Mouse (Mus musculus) kidney, embryonic 15.5 days (tissue): ENCODE measurements at regions not wholly inside any gene's neighbourhood (a gene's known extent, or its start where the extent isn't known, plus 50 kb on each side); places are given as distances from the start of the nearest gene placed in this dataset.

Experiments
- ATAC-seq: fragments of 200-750 bp; cut with Nextera tagmentation; replicated peaks from 2 replicates; pipeline ENCODE4 v1.8.0; 2017; ENCODE audit warnings: moderate TSS enrichment; ENCODE audit not compliant: low FRiP score
- H3K27ac ChIP-seq: fragments of 300-500 bp; sonication (generic); 2 replicates; pipeline ENCODE4 v1.5.1; 2015; ENCODE audit warnings: mild to moderate bottlenecking, inconsistent platforms
- H3K27me3 ChIP-seq: fragments of 300-500 bp; sonication (generic); 2 replicates; pipeline ENCODE4 v1.6.1; 2015; ENCODE audit warnings: inconsistent platforms
- H3K36me3 ChIP-seq: fragments of 300-500 bp; sonication (generic); 2 replicates; pipeline ENCODE4 v1.6.1; 2015; ENCODE audit warnings: inconsistent platforms
- H3K4me1 ChIP-seq: fragments of 300-500 bp; sonication (generic); 2 replicates; pipeline ENCODE4 v1.6.1; 2015; ENCODE audit warnings: inconsistent platforms
- H3K4me2 ChIP-seq: fragments of 300-500 bp; sonication (generic); 2 replicates; pipeline ENCODE4 v1.6.1; 2015; ENCODE audit warnings: moderate library complexity, mild to moderate bottlenecking, inconsistent platforms
- H3K4me3 ChIP-seq: fragments of 300-500 bp; sonication (generic); replicated peaks from 2 replicates; pipeline ENCODE4 v1.5.1; 2015; ENCODE audit warnings: mild to moderate bottlenecking, inconsistent platforms
- H3K9ac ChIP-seq: fragments of 300-500 bp; sonication (generic); 2 replicates; pipeline ENCODE4 v1.6.1; 2015; ENCODE audit warnings: mild to moderate bottlenecking, inconsistent platforms
- H3K9me3 ChIP-seq: fragments of 300-500 bp; sonication (generic); replicated peaks from 2 replicates; pipeline ENCODE4 v1.6.1; 2016; ENCODE audit warnings: inconsistent platforms
- WGBS: fragments of 180-500 bp; shearing (Covaris S2); methylation state at CpG from one replicate; pipeline ENCODE4 v1.1.7; 2015; ENCODE audit warnings: mixed read lengths; 5-methylcytosine and 5-hydroxymethylcytosine counted together

- ATAC-seq: no peak
Measured at GRCm38 (mm10) chr5:132609251-132609650, 66.1 kb upstream of the Auts2 start.

GRCm38 (mm10) chr5:132606216-132606615 is 63.1 kb upstream of the Auts2 start:
- no peaks in the 10 kb centered on the region for H3K27me3 ChIP-seq

More at GRCm38 (mm10) chr5:132609251-132609650, 66.1 kb upstream of the Auts2 start:
- no peak overlapping the region for H3K4me2 ChIP-seq
- H3K36me3 ChIP-seq: no peaks in the 10 kb centered on the region
- H3K9ac ChIP-seq: no peak overlapping the region
- no peak overlapping the region for H3K4me3 ChIP-seq
- no peaks in the 10 kb centered on the region for H3K9me3 ChIP-seq
- no peaks in the 10 kb centered on the region for H3K4me1 ChIP-seq
- WGBS: 68% methylated on average over 4 of the region's 4 CpGs
- H3K27me3 ChIP-seq: no peaks in the 10 kb centered on the region
- no peak overlapping the region for H3K27ac ChIP-seq

GRCm38 (mm10) chr5:132594796-132595195 is 51.7 kb upstream of the Auts2 start:
- WGBS: 40% methylated on average over 6 of the region's 6 CpGs
- no peak for ATAC-seq
- no peak overlapping the region for H3K9ac ChIP-seq

More at GRCm38 (mm10) chr5:132606216-132606615, 63.1 kb upstream of the Auts2 start:
- 60% methylated on average over 6 of the region's 6 CpGs for WGBS
- no peak for ATAC-seq
- no peak overlapping the region for H3K27ac ChIP-seq
- H3K4me2 ChIP-seq: no peak overlapping the region
- H3K9ac ChIP-seq: no peak overlapping the region
- H3K4me1 ChIP-seq: no peaks in the 10 kb centered on the region
- H3K9me3 ChIP-seq: no peaks in the 10 kb centered on the region
- no peak overlapping the region for H3K4me3 ChIP-seq
- H3K36me3 ChIP-seq: no peaks in the 10 kb centered on the region

More at GRCm38 (mm10) chr5:132594796-132595195, 51.7 kb upstream of the Auts2 start:
- Histone ChIP-seq H3K27me3 (no peaks in the 10 kb centered on the region), H3K4me1 (no peaks in the 10 kb centered on the region), H3K36me3 (no peaks in the 10 kb centered on the region), H3K4me2 (no peak overlapping the region), H3K4me3 (no peak overlapping the region), H3K27ac (no peak overlapping the region), H3K9me3 (no peaks in the 10 kb centered on the region)
